Mouse (Mus musculus) right cerebral cortex, postnatal 36 days (tissue): ENCODE results near the gene B3galnt1.
"Not testable (repeated sequence)": the region's sequence is repeated elsewhere in the genome, so short reads cannot be mapped to it uniquely, and the experiment has no call there.

Experiments
- DNase-seq, 2 experiments: peaks; one replicate each; pipeline ENCODE4 v3.0.0; 2022; ENCODE audit warnings: low spot score in 2 of 2, mixed read lengths in 1 of 2

The B3galnt1 gene

GRCm38 (mm10) chr3:69565586-69565985, 33.2 kb downstream of the B3galnt1 start:
- DNase-seq: not testable (repeated sequence)

- no peak for DNase-seq
Observed at GRCm38 (mm10) chr3:69563406-69563805, 35.4 kb downstream of the B3galnt1 start.

- DNase-seq: no peak
Observed at GRCm38 (mm10) chr3:69561686-69562085, 37.1 kb downstream of the B3galnt1 start.

GRCm38 (mm10) chr3:69559975-69560330, 38.8 kb downstream of the B3galnt1 start:
- DNase-seq: no peak

- no peak for DNase-seq
Observed at GRCm38 (mm10) chr3:69559316-69559974, 39.3 kb downstream of the B3galnt1 start.

- no peak for DNase-seq
Observed at GRCm38 (mm10) chr3:69556092-69556778, 42.5 kb downstream of the B3galnt1 start.

- DNase-seq: no peak
Observed at GRCm38 (mm10) chr3:69555511-69555910, 43.2 kb downstream of the B3galnt1 start.

GRCm38 (mm10) chr3:69549602-69550001, 49.2 kb downstream of the B3galnt1 start:
- no peak for DNase-seq

- DNase-seq: no peak
Observed at GRCm38 (mm10) chr3:69548704-69549455, 49.9 kb downstream of the B3galnt1 start.

GRCm38 (mm10) chr3:69545017-69545416, 53.7 kb downstream of the B3galnt1 start:
- no peak for DNase-seq

- no peak for DNase-seq
Observed at GRCm38 (mm10) chr3:69543730-69544129, 55.0 kb downstream of the B3galnt1 start.

GRCm38 (mm10) chr3:69542962-69543361, 55.8 kb downstream of the B3galnt1 start:
- DNase-seq: peak in 1 of 2 experiments; percentile 44

GRCm38 (mm10) chr3:69535941-69536647, 62.7 kb downstream of the B3galnt1 start:
- no peak for DNase-seq

GRCm38 (mm10) chr3:69535486-69535885, 63.3 kb downstream of the B3galnt1 start:
- DNase-seq: no peak

- DNase-seq: no peak
Observed at GRCm38 (mm10) chr3:69532687-69533086, 66.1 kb downstream of the B3galnt1 start.

GRCm38 (mm10) chr3:69531511-69531910, 67.2 kb downstream of the B3galnt1 start:
- DNase-seq: no peak

GRCm38 (mm10) chr3:69529576-69529975, 69.2 kb downstream of the B3galnt1 start:
- no peak for DNase-seq

GRCm38 (mm10) chr3:69527384-69527783, 71.4 kb downstream of the B3galnt1 start:
- no peak for DNase-seq

- no peak for DNase-seq
Observed at GRCm38 (mm10) chr3:69525072-69525529, 73.7 kb downstream of the B3galnt1 start.

- no peak for DNase-seq
Observed at GRCm38 (mm10) chr3:69524356-69525071, 74.2 kb downstream of the B3galnt1 start.
